Mouse (Mus musculus): ENCODE measurements around the gene Ms4a4d.

DNA sequence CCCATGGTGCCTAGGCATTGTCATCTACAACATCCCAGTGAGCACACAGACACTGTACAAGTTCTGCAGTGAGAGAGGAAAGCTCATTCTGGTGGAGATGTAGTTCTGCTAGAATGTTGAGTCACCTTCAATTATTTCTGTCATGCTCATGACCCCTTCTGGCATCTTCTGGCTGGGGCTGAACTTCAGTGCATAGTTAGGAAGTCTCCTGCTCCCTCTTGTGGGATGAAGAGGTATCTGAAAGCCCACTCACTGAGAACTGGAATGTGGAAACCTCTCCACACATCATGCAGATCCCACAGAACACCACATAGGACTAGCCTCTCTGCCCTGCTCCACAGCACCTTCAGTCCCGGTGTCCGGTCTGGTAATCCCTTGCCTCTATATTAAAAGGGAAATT is 65.4 kb downstream of the Ms4a4d start:
- TF ChIP-seq CTCF (IDR thresholded peaks at IDR 0.05; ENCODE audit: low read depth, low read length): peak; percentile 14
- no peak for TF ChIP-seq EP300 (IDR thresholded peaks at IDR 0.05; ENCODE audit: insufficient read depth, low read depth, low read length)

All from ES-Bruce4 (cell line).